Mouse (Mus musculus): ENCODE results near the gene Dnajc17. TPM values are rescaled to one million over a fixed set of nuclear protein-coding genes. Genes with fewer than 3 reads are reported as not detected.

The Dnajc17 gene
- total RNA-seq, 2 experiments from 2014 or later = 22.0 to 60.6 TPM

Other genes starting within 250 kb of the Dnajc17 start
- 11.5 and 18.3 TPM in 2 replicates for gene Ccdc32, start 179.4 kb downstream of the Dnajc17 start, total RNA-seq (2014; fragmentation: Nextera tagmentation)
- 14.4 and 15.7 TPM in 2 replicates for gene Ccdc32, start 179.4 kb downstream of the Dnajc17 start, total RNA-seq (2017)
- gene Rpusd2, start 174.0 kb downstream of the Dnajc17 start, total RNA-seq (2014; fragmentation: Nextera tagmentation) = 15.8 and 16.0 TPM in 2 replicates
- gene Rpusd2, start 174.0 kb downstream of the Dnajc17 start, total RNA-seq (2017) = 15.0 and 15.8 TPM in 2 replicates
- gene Knl1, start 161.7 kb downstream of the Dnajc17 start, total RNA-seq (2014; fragmentation: Nextera tagmentation) = 42.2 and 46.8 TPM in 2 replicates
- gene Knl1, start 161.7 kb downstream of the Dnajc17 start, total RNA-seq (2017) = 71.1 and 76.1 TPM in 2 replicates
- 50.7 and 71.9 TPM in 2 replicates for gene Rad51, start 96.0 kb downstream of the Dnajc17 start, total RNA-seq (2014; fragmentation: Nextera tagmentation)
- gene Rad51, start 96.0 kb downstream of the Dnajc17 start, total RNA-seq (2017) = 32.2 and 36.3 TPM in 2 replicates
- gene Rmdn3, start 51.8 kb downstream of the Dnajc17 start, total RNA-seq (2014; fragmentation: Nextera tagmentation) = 25.4 and 27.2 TPM in 2 replicates
- 31.6 and 34.3 TPM in 2 replicates for gene Rmdn3, start 51.8 kb downstream of the Dnajc17 start, total RNA-seq (2017)
- gene Gchfr, start 41.0 kb downstream of the Dnajc17 start, total RNA-seq (2014; fragmentation: Nextera tagmentation) = 1.3 TPM in 1 of 2 replicates, not detected in the other
- 1.2 TPM in 1 of 2 replicates, not detected in the other for gene Gchfr, start 41.0 kb downstream of the Dnajc17 start, total RNA-seq (2017)
- not detected in 2 replicates for gene Gm14137, start 34.3 kb downstream of the Dnajc17 start, total RNA-seq (2014; fragmentation: Nextera tagmentation)
- not detected in 2 replicates for gene Gm14137, start 34.3 kb downstream of the Dnajc17 start, total RNA-seq (2017)
- 49.0 and 76.4 TPM in 2 replicates for gene Zfyve19, start 178 bp downstream of the Dnajc17 start, total RNA-seq (2014; fragmentation: Nextera tagmentation)
- 66.1 and 83.0 TPM in 2 replicates for gene Zfyve19, start 178 bp downstream of the Dnajc17 start, total RNA-seq (2017)
- gene Ppp1r14d, start 21.1 kb upstream of the Dnajc17 start, total RNA-seq (2014; fragmentation: Nextera tagmentation) = not detected in 2 replicates
- gene Ppp1r14d, start 21.1 kb upstream of the Dnajc17 start, total RNA-seq (2017) = not detected in 2 replicates
- not detected in 2 replicates for gene Spint1, start 28.6 kb upstream of the Dnajc17 start, total RNA-seq (2014; fragmentation: Nextera tagmentation)
- 0.15 TPM in 1 of 2 replicates, not detected in the other for gene Spint1, start 28.6 kb upstream of the Dnajc17 start, total RNA-seq (2017)
- gene Rhov, start 62.5 kb upstream of the Dnajc17 start, total RNA-seq (2014; fragmentation: Nextera tagmentation) = not detected in 2 replicates
- 0.26 and 0.65 TPM in 2 replicates for gene Rhov, start 62.5 kb upstream of the Dnajc17 start, total RNA-seq (2017)
- gene Vps18, start 79.9 kb upstream of the Dnajc17 start, total RNA-seq (2014; fragmentation: Nextera tagmentation) = 11.3 and 14.8 TPM in 2 replicates
- gene Vps18, start 79.9 kb upstream of the Dnajc17 start, total RNA-seq (2017) = 17.2 and 21.1 TPM in 2 replicates
- gene Dll4, start 117.0 kb upstream of the Dnajc17 start, total RNA-seq (2014; fragmentation: Nextera tagmentation) = not detected in 2 replicates
- not detected in 2 replicates for gene Dll4, start 117.0 kb upstream of the Dnajc17 start, total RNA-seq (2017)
- not detected in 2 replicates for gene Chac1, start 142.4 kb upstream of the Dnajc17 start, total RNA-seq (2014; fragmentation: Nextera tagmentation)
- gene Chac1, start 142.4 kb upstream of the Dnajc17 start, total RNA-seq (2017) = not detected in 2 replicates